Mouse (Mus musculus) embryonic facial prominence, embryonic 15.5 days (tissue): ENCODE measurements at regions not wholly inside any gene's neighbourhood (a gene's known extent, or its start where the extent isn't known, plus 50 kb on each side); places are given as distances from the start of the nearest gene placed in this dataset.

Experiments
- ATAC-seq: fragments of 200-750 bp; cut with Nextera tagmentation; 2 replicates; pipeline ENCODE4 v1.8.0; 2017; ENCODE audit warnings: low read depth, moderate TSS enrichment; ENCODE audit not compliant: insufficient number of reproducible peaks, low FRiP score, low TSS enrichment
- H3K27ac ChIP-seq: fragments of 300-500 bp; sonication (generic); replicated peaks from 2 replicates; pipeline ENCODE4 v1.5.1; 2015; ENCODE audit warnings: mild to moderate bottlenecking, inconsistent platforms
- H3K27me3 ChIP-seq: fragments of 300-500 bp; sonication (generic); 2 replicates; pipeline ENCODE4 v1.6.1; 2015; ENCODE audit warnings: inconsistent platforms
- H3K36me3 ChIP-seq: fragments of 300-500 bp; sonication (generic); 2 replicates; pipeline ENCODE4 v1.6.1; 2015; ENCODE audit warnings: mild to moderate bottlenecking, inconsistent platforms
- H3K4me1 ChIP-seq: fragments of 300-500 bp; sonication (generic); 2 replicates; pipeline ENCODE4 v1.6.1; 2015; ENCODE audit warnings: inconsistent platforms
- H3K4me2 ChIP-seq: fragments of 300-500 bp; sonication (generic); replicated peaks from 2 replicates; pipeline ENCODE4 v1.6.1; 2015; ENCODE audit warnings: mild to moderate bottlenecking, inconsistent platforms
- H3K4me3 ChIP-seq: fragments of 300-500 bp; sonication (generic); replicated peaks from 2 replicates; pipeline ENCODE4 v1.5.1; 2015; ENCODE audit warnings: mild to moderate bottlenecking, inconsistent platforms
- H3K9ac ChIP-seq: fragments of 300-500 bp; sonication (generic); 2 replicates; pipeline ENCODE4 v1.6.1; 2015; ENCODE audit warnings: inconsistent platforms
- H3K9me3 ChIP-seq: fragments of 300-500 bp; sonication (generic); replicated peaks from 2 replicates; pipeline ENCODE4 v1.6.1; 2016; ENCODE audit warnings: inconsistent platforms
- WGBS: fragments of 180-500 bp; shearing (Covaris S2); methylation state at CpG from one replicate; pipeline ENCODE4 v1.1.7; 2015; 5-methylcytosine and 5-hydroxymethylcytosine counted together

GRCm38 (mm10) chr5:35221451-35222305 lies 56.4 kb upstream of the Adra2c start:
- Histone ChIP-seq H3K4me3 (no peak overlapping the region), H3K27me3 (no peaks in the 10 kb centered on the region), H3K36me3 (no peaks in the 10 kb centered on the region), H3K4me1 (no peaks in the 10 kb centered on the region), H3K9me3 (no peaks in the 10 kb centered on the region), H3K9ac (no peak overlapping the region), H3K27ac (no peak overlapping the region), H3K4me2 (no peak overlapping the region)
- ATAC-seq: no peak
- WGBS: 61% methylated on average over 4 of the region's 4 CpGs

DNA sequence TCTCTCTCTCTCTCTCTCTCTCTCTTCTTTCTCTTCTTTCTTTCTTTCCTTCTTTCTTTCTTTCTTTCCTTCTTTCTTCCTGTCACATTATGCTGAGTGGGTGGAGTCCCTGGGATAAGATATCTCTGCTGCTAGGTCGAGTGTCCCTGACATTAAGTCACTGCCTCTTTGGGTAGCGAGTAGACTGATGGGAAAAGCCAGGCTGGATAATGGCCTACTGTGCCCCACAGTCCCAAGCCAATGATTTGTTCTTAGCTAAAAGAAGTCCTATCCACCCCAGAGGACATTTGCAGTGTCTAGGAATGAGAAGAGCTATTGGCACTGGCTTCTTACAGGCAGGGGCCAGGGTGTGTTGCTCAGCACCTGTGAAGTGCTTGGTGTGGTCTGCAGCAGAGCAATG lies 61.8 kb upstream of the Adra2c start:
- ATAC-seq: no peak
- Histone ChIP-seq H3K9me3 (no peaks in the 10 kb centered on the region), H3K4me3 (no peak overlapping the region), H3K4me1 (no peaks in the 10 kb centered on the region), H3K4me2 (no peak overlapping the region), H3K9ac (no peak overlapping the region), H3K36me3 (no peaks in the 10 kb centered on the region), H3K27ac (no peak overlapping the region), H3K27me3 (no peaks in the 10 kb centered on the region)
- 49% methylated on average over 2 of the region's 2 CpGs for WGBS

DNA sequence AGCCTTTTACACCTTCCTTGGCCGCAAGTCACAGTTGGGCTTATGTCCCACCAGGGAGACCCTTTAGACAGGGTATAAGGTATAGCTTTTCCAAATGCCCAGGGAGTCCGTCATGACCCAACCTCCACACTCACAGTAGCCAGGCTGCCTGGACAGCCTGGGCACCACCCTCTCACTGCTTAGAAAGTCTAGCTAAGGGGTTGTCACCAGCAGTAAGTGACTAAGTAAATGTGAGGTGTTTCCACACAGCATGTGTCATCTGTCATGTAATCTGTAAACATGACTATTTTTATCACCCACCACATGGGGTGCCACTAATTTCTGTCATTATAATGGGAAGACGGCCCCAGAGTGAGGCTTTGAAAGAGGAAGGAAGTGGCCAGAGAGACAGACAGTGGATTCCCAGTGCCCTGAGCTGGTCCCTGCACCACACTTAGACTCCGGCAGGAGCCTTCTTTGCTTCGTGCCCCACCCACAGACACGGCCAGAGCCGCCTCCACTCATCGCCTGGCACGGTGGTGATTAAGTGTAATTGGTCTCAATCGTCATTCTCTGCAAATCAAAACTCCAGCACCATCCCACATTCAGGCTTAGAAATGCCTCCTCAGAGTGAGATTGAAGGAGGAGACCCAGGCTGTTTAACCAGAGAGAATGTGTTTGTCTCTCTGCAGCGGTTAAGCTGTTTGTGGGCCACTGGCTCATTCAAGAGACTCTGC lies 62.5 kb upstream of the Adra2c start:
- ATAC-seq: no peak

DNA sequence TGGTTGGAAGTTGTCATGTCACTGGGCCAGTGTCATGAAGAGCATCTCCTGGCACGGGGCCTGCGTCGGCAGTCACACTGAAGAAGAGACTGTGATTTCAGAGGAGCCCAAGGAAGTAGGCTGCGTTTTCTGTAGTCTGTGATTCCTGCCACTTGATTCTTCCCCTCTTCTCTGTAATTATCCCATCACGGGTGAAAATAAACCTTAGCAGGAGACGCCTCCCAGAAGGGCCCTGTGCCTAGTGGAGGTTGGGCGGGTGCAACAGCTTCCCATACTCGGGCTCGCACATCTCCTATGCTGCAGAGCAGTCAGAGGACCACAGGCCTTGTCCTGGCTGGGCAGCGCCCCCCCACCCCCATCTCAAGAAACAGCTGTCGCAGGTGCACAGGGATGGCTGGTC lies 63.1 kb upstream of the Adra2c start:
- Histone ChIP-seq H3K4me1 (no peaks in the 10 kb centered on the region), H3K36me3 (no peaks in the 10 kb centered on the region), H3K4me2 (no peak overlapping the region), H3K27ac (no peak overlapping the region), H3K27me3 (no peaks in the 10 kb centered on the region), H3K4me3 (no peak overlapping the region), H3K9ac (no peak overlapping the region), H3K9me3 (no peaks in the 10 kb centered on the region)
- 70% methylated on average over 11 of the region's 11 CpGs for WGBS
- no peak for ATAC-seq

More for the DNA sequence above, 62.5 kb upstream of the Adra2c start:
- H3K27me3 ChIP-seq: no peaks in the 10 kb centered on the region
- no peak overlapping the region for H3K4me3 ChIP-seq
- no peaks in the 10 kb centered on the region for H3K4me1 ChIP-seq
- no peaks in the 10 kb centered on the region for H3K9me3 ChIP-seq
- WGBS: 54% methylated on average over 11 of the region's 11 CpGs
- H3K36me3 ChIP-seq: no peaks in the 10 kb centered on the region
- H3K4me2 ChIP-seq: no peak overlapping the region
- no peak overlapping the region for H3K27ac ChIP-seq
- no peak overlapping the region for H3K9ac ChIP-seq

DNA sequence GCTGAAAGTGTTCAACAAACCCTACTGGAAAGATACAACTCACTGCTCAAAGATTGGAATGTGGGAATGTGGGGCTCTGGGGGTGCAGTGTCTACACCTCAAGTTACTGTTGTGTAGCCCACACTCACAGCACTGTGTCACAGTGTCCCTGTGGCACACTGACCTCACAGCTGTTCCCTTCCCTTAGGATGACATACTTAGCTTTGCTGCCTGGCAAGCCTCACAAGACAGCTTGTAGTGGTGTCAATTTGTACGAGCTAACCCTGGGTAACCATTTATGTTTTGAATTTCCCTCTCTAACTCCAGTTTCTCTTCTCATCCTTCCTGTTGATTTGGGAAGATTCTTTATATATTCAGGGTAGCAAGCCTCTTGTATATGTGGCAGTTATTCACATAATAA lies 68.8 kb upstream of the Adra2c start:
- H3K27ac ChIP-seq: no peak overlapping the region
- H3K4me3 ChIP-seq: no peak overlapping the region
- no peaks in the 10 kb centered on the region for H3K9me3 ChIP-seq
- no peak overlapping the region for H3K4me2 ChIP-seq
- ATAC-seq: no peak
- H3K27me3 ChIP-seq: no peaks in the 10 kb centered on the region
- no peaks in the 10 kb centered on the region for H3K4me1 ChIP-seq
- H3K9ac ChIP-seq: no peak overlapping the region
- H3K36me3 ChIP-seq: no peaks in the 10 kb centered on the region
- 31% methylated on average over 1 of the region's 1 CpGs for WGBS

GRCm38 (mm10) chr5:35204049-35204448 lies 74.1 kb upstream of the Adra2c start:
- WGBS: 92% methylated on average over 6 of the region's 6 CpGs
- no peak for ATAC-seq
- no peak overlapping the region for H3K27ac ChIP-seq
- no peak overlapping the region for H3K4me2 ChIP-seq
- H3K36me3 ChIP-seq: no peaks in the 10 kb centered on the region
- no peaks in the 10 kb centered on the region for H3K27me3 ChIP-seq
- H3K9me3 ChIP-seq: no peaks in the 10 kb centered on the region
- H3K4me1 ChIP-seq: no peaks in the 10 kb centered on the region
- no peak overlapping the region for H3K4me3 ChIP-seq
- no peak overlapping the region for H3K9ac ChIP-seq

GRCm38 (mm10) chr5:35198468-35198867 lies 79.7 kb upstream of the Adra2c start:
- 0 out of 2 replicates have a peak, but pooled peaks cover 2% of the 10 kb centered on the region for H3K4me1 ChIP-seq
- no peaks in the 10 kb centered on the region for H3K9me3 ChIP-seq
- no peak overlapping the region for H3K4me2 ChIP-seq
- ATAC-seq: no peak
- no peaks in the 10 kb centered on the region for H3K27me3 ChIP-seq
- H3K27ac ChIP-seq: no peak overlapping the region
- no peaks in the 10 kb centered on the region for H3K36me3 ChIP-seq
- 61% methylated on average over 5 of the region's 5 CpGs for WGBS
- no peak overlapping the region for H3K9ac ChIP-seq
- H3K4me3 ChIP-seq: no peak overlapping the region

GRCm38 (mm10) chr5:35189113-35189797 lies 83.7 kb upstream of the Lrpap1 start:
- Histone ChIP-seq H3K4me2 (no peak overlapping the region), H3K4me3 (no peak overlapping the region), H3K27ac (no peak overlapping the region), H3K27me3 (no peaks in the 10 kb centered on the region), H3K36me3 (no peaks in the 10 kb centered on the region), H3K9me3 (no peaks in the 10 kb centered on the region), H3K4me1 (peaks cover 12% of the 10 kb centered on the region), H3K9ac (no peak overlapping the region)
- ATAC-seq: peak; percentile 63; the same call in 1 of the 2 replicates
- 59% methylated on average over 12 of the region's 12 CpGs for WGBS

- ATAC-seq: no peak
- H3K4me1 ChIP-seq: peaks cover 12% of the 10 kb centered on the region
These were observed 80.3 kb upstream of the Lrpap1 start for GRCm38 (mm10) chr5:35185826-35186225.

GRCm38 (mm10) chr5:35185289-35185688 lies 79.7 kb upstream of the Lrpap1 start:
- no peak overlapping the region for H3K27ac ChIP-seq
- H3K9me3 ChIP-seq: no peaks in the 10 kb centered on the region
- H3K4me3 ChIP-seq: no peak overlapping the region
- H3K27me3 ChIP-seq: no peaks in the 10 kb centered on the region
- H3K9ac ChIP-seq: no peak overlapping the region
- H3K4me2 ChIP-seq: no peak overlapping the region
- no peak for ATAC-seq
- no peaks in the 10 kb centered on the region for H3K36me3 ChIP-seq
- H3K4me1 ChIP-seq: peaks cover 12% of the 10 kb centered on the region

More at GRCm38 (mm10) chr5:35185826-35186225, 80.3 kb upstream of the Lrpap1 start:
- 47% methylated on average over 3 of the region's 3 CpGs for WGBS
- no peak overlapping the region for H3K27ac ChIP-seq
- no peak overlapping the region for H3K4me2 ChIP-seq
- H3K9me3 ChIP-seq: no peaks in the 10 kb centered on the region
- no peaks in the 10 kb centered on the region for H3K27me3 ChIP-seq
- no peaks in the 10 kb centered on the region for H3K36me3 ChIP-seq
- no peak overlapping the region for H3K4me3 ChIP-seq
- H3K9ac ChIP-seq: no peak overlapping the region

DNA sequence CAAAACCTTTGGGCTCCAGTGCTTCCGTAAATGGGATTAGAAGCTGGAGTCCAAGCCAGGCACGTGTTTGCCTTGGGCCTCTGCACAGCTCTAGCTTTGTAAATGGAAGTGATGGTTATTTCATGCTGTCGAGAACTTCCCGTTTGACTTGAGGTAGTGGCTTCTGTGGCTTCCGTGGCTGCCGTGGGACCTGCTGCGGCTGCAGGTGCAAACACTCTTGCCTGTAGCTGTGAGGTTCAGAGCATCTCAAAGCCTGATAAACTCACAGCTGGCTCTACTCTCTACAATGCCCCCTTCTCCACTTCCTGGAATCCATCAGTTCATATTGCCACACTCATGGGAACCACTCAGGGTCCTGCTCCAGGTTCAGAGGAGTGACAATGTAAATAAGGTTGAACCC lies 77.9 kb upstream of the Lrpap1 start:
- Histone ChIP-seq H3K36me3 (no peaks in the 10 kb centered on the region), H3K9me3 (no peaks in the 10 kb centered on the region), H3K9ac (no peak overlapping the region), H3K27ac (no peak overlapping the region), H3K4me2 (no peak overlapping the region), H3K27me3 (no peaks in the 10 kb centered on the region), H3K4me3 (no peak overlapping the region), H3K4me1 (peaks cover 1% of the 10 kb centered on the region; the same call in 1 of the 2 replicates)
- ATAC-seq: no peak
- 80% methylated on average over 7 of the region's 7 CpGs for WGBS
